Mouse (Mus musculus): ENCODE results near the gene Tram2. TPM values are rescaled to one million over a fixed set of nuclear protein-coding genes. Genes with fewer than 3 reads are reported as not detected.

Gene Tram2
- total and polyA plus RNA-seq, 2 experiments, result 2.5 to 4.1 TPM

DNA sequence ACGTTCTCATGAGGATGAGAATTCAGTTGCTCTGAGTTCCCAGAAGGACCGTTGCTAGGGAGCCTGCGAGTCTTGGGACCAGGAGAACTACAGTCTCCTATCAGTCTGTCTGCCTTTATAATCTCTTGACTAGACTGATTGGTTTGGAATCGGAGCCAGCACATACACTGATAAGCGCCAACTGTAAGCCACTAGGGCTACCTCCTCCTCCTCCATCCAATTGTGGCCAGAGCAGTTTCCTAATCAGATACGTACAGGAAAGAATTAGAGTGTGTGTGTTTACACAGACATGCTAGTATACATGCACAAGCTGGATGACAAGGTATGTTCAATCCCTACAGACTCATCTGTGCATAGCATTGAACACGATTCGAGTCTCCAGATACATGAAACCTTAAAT is 30.6 kb downstream of the Tram2 start:
- Histone ChIP-seq H3K79me2 (ENCODE audit: control insufficient read depth, insufficient read depth, low read length) (0 out of 2 replicates have a peak, but pooled peaks cover 3% of the 10 kb centered on the region), H3K27me3 (ENCODE audit: control insufficient read depth, insufficient read depth, low read length) (no peaks in the 10 kb centered on the region), H3K27ac (replicated peaks; ENCODE audit: insufficient read depth, low read depth, low read length) (no peak overlapping the region), H3K9ac (ENCODE audit: low read depth, low read length) (no peak overlapping the region), H3K4me3 (ENCODE audit: insufficient read depth, low read depth, low read length) (no peak overlapping the region), H3K36me3 (ENCODE audit: control insufficient read depth, insufficient read depth, low read length) (no peaks in the 10 kb centered on the region), H3K4me1 (ENCODE audit: control insufficient read depth, insufficient read depth, low read length) (peaks cover 4% of the 10 kb centered on the region; the same call in 1 of the 2 replicates)
- 78% methylated on average over 8 of the region's 8 CpGs for WGBS
- DNase-seq (ENCODE audit: extremely low read depth, low read depth, low spot score), result no peak
- TF ChIP-seq POLR2A (IDR thresholded peaks at IDR 0.05; ENCODE audit: extremely low read depth, insufficient read depth, low read length) (no peak), CTCF (IDR thresholded peaks at IDR 0.05; ENCODE audit: low read depth, low read length) (no peak)

DNA sequence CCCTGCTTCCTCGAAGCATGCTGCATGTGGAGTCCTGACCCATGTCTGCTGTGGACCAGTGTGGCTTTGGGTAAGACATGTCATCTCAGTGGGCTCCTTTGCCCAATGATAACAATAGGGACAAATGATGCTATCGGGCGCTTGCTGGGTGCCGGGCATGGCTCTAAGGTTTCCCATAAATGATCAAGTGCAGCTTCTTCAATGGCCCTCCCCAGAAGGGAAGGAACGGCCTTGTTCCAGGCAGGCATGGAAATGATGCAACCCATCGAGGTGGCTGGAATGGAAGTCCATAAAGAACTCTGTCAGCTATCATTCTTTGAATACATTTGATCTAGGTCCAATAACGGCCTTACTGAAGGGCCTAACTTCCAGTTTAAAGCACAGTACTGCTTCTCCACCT is 36.6 kb downstream of the Tram2 start:
- Histone ChIP-seq H3K27ac (replicated peaks; ENCODE audit: insufficient read depth, low read depth, low read length) (no peak overlapping the region), H3K4me1 (ENCODE audit: control insufficient read depth, insufficient read depth, low read length) (peaks cover 2% of the 10 kb centered on the region; the same call in 1 of the 2 replicates), H3K4me3 (ENCODE audit: insufficient read depth, low read depth, low read length) (no peak overlapping the region), H3K27me3 (ENCODE audit: control insufficient read depth, insufficient read depth, low read length) (no peaks in the 10 kb centered on the region), H3K36me3 (ENCODE audit: control insufficient read depth, insufficient read depth, low read length) (no peaks in the 10 kb centered on the region), H3K79me2 (ENCODE audit: control insufficient read depth, insufficient read depth, low read length) (no peaks in the 10 kb centered on the region), H3K9ac (ENCODE audit: low read depth, low read length) (no peak overlapping the region)
- WGBS, result 90% methylated on average over 7 of the region's 7 CpGs
- no peak for DNase-seq (ENCODE audit: extremely low read depth, low read depth, low spot score)
- TF ChIP-seq CTCF (IDR thresholded peaks at IDR 0.05; ENCODE audit: low read depth, low read length) (no peak), POLR2A (IDR thresholded peaks at IDR 0.05; ENCODE audit: extremely low read depth, insufficient read depth, low read length) (no peak)

DNA sequence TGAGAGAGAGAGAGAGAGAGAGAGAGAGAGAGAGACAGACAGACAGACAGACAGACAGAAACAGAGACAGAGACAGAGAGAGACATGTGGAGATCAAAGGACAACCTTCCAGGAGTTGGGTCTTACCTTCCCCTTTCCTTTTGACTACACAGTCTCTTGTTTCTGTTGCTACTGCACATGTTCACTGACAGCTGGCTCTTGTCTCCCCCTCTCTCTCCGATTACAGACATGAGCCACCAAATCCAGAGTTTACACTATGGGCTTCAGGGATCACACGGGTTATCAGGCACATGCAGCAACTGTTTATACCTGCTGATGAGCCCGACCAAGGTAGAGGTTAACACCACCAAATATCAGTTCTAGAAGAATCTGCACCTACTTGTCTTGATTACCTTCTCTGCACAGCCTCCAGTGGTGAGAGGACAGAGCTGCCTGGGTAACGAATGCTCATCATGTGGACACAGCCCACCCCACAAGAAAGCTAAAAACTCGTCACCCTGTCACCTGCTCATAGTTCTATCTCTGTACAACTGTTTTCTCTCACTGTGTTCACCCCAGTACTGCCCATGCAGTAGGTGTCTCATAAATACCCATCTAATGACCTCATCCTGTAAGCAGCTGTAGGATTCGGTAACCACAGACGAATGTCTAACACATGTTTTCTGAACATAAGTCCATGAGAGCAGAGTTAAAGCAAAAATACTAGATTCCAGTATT is 38.3 kb downstream of the Tram2 start:
- TF ChIP-seq CTCF (IDR thresholded peaks at IDR 0.05; ENCODE audit: low read depth, low read length), result no peak
- no peak for TF ChIP-seq POLR2A (IDR thresholded peaks at IDR 0.05; ENCODE audit: extremely low read depth, insufficient read depth, low read length)
- Histone ChIP-seq H3K27me3 (ENCODE audit: control insufficient read depth, insufficient read depth, low read length) (no peaks in the 10 kb centered on the region), H3K79me2 (ENCODE audit: control insufficient read depth, insufficient read depth, low read length) (no peaks in the 10 kb centered on the region), H3K4me3 (ENCODE audit: insufficient read depth, low read depth, low read length) (no peak overlapping the region), H3K4me1 (ENCODE audit: control insufficient read depth, insufficient read depth, low read length) (peaks cover 2% of the 10 kb centered on the region; the same call in 1 of the 2 replicates), H3K9ac (ENCODE audit: low read depth, low read length) (no peak overlapping the region), H3K27ac (replicated peaks; ENCODE audit: insufficient read depth, low read depth, low read length) (no peak overlapping the region), H3K36me3 (ENCODE audit: control insufficient read depth, insufficient read depth, low read length) (no peaks in the 10 kb centered on the region)
- no peak for DNase-seq (ENCODE audit: extremely low read depth, low read depth, low spot score)
- 76% methylated on average over 7 of the region's 7 CpGs for whole genome bisulfite sequencing

DNA sequence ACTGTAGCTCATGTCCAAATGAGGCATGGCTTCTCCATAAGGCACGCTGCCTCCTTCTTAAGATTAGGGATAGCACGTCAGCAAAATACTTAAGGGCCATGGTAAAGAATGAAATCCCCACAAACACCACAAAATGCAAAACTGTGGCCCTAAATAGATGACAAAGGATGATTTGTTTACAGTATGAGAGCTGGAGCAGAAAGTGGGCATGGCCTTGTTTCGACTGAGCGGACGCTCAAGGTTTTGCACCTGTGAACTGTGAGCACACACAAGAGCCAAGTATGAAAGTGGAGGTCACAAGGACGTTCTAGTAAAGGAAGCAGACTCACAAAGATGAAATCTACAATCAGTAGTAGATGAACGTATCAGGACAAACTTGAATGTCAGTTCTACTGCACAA is 38.9 kb downstream of the Tram2 start:
- no peak for TF ChIP-seq POLR2A (IDR thresholded peaks at IDR 0.05; ENCODE audit: extremely low read depth, insufficient read depth, low read length)
- TF ChIP-seq CTCF (IDR thresholded peaks at IDR 0.05; ENCODE audit: low read depth, low read length), result no peak
- no peaks in the 10 kb centered on the region for H3K27me3 ChIP-seq (ENCODE audit: control insufficient read depth, insufficient read depth, low read length)
- H3K36me3 ChIP-seq (ENCODE audit: control insufficient read depth, insufficient read depth, low read length), result peaks cover 1% of the 10 kb centered on the region; the same call in 1 of the 2 replicates
- WGBS, result 84% methylated on average over 7 of the region's 7 CpGs
- no peak overlapping the region for H3K4me3 ChIP-seq (ENCODE audit: insufficient read depth, low read depth, low read length)
- H3K79me2 ChIP-seq (ENCODE audit: control insufficient read depth, insufficient read depth, low read length), result no peaks in the 10 kb centered on the region
- peak; percentile 35 for DNase-seq (ENCODE audit: extremely low read depth, low read depth, low spot score)
- H3K4me1 ChIP-seq (ENCODE audit: control insufficient read depth, insufficient read depth, low read length), result peaks cover 2% of the 10 kb centered on the region; the same call in 1 of the 2 replicates
- no peak overlapping the region for H3K9ac ChIP-seq (ENCODE audit: low read depth, low read length)
- H3K27ac ChIP-seq (replicated peaks; ENCODE audit: insufficient read depth, low read depth, low read length), result no peak overlapping the region

DNA sequence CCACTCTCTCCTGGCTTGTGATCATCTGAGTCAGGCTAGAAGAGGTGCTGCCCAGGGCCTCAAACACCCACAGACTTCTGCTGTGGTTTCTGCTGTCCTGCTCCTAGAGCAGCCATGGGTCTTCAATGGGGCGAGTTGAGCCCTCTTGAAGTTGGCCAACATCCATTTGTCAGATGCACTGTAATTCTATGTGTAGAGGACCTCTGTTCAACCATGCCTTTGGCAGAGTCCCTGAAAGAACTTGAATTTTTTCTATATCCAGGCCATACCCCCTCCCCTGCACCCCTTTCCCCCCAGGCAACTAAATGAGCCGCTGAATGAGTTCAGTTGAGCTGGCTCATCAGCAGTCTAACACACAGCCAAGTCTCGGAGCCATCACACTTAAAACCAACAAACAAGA is 39.5 kb downstream of the Tram2 start:
- 95% methylated on average over 3 of the region's 3 CpGs for whole genome bisulfite sequencing
- TF ChIP-seq POLR2A (IDR thresholded peaks at IDR 0.05; ENCODE audit: extremely low read depth, insufficient read depth, low read length) (no peak), CTCF (IDR thresholded peaks at IDR 0.05; ENCODE audit: low read depth, low read length) (no peak)
- no peaks in the 10 kb centered on the region for H3K79me2 ChIP-seq (ENCODE audit: control insufficient read depth, insufficient read depth, low read length)

More for the DNA sequence above, 39.5 kb downstream of the Tram2 start:
- Histone ChIP-seq H3K4me3 (ENCODE audit: insufficient read depth, low read depth, low read length) (no peak overlapping the region), H3K9ac (ENCODE audit: low read depth, low read length) (no peak overlapping the region), H3K27me3 (ENCODE audit: control insufficient read depth, insufficient read depth, low read length) (no peaks in the 10 kb centered on the region), H3K36me3 (ENCODE audit: control insufficient read depth, insufficient read depth, low read length) (peaks cover 3% of the 10 kb centered on the region; the same call in 1 of the 2 replicates), H3K27ac (replicated peaks; ENCODE audit: insufficient read depth, low read depth, low read length) (no peak overlapping the region), H3K4me1 (ENCODE audit: control insufficient read depth, insufficient read depth, low read length) (peaks cover 2% of the 10 kb centered on the region; the same call in 1 of the 2 replicates)
- DNase-seq (ENCODE audit: extremely low read depth, low read depth, low spot score), result no peak

Data from liver, adult 2 months (tissue).